Mouse (Mus musculus) stomach, postnatal 0 days (tissue): ENCODE data around the gene Zbtb46. TPM values are rescaled to one million over a fixed set of nuclear protein-coding genes. Genes with fewer than 3 reads are reported as not detected.

ENCODE experiments used
- ATAC-seq: fragments of 200-750 bp; cut with Nextera tagmentation; 2 replicates; pipeline ENCODE4 v1.8.0; 2017; ENCODE audit not compliant: low FRiP score, low TSS enrichment
- DNase-seq: peaks from one replicate; pipeline ENCODE4 v3.0.0-alpha.2; 2016; ENCODE audit warnings: low spot score
- H3K27ac ChIP-seq: fragments of 300-500 bp; sonication (generic); replicated peaks from 2 replicates; pipeline ENCODE4 v1.5.1; 2014; ENCODE audit warnings: mild to moderate bottlenecking, control low read depth
- H3K27me3 ChIP-seq: fragments of 300-500 bp; sonication (generic); 2 replicates; pipeline ENCODE4 v1.6.1; 2014; ENCODE audit warnings: low read length; ENCODE audit not compliant: control insufficient read depth, insufficient read depth
- H3K36me3 ChIP-seq: fragments of 300-500 bp; sonication (generic); 2 replicates; pipeline ENCODE4 v1.6.1; 2014; ENCODE audit warnings: low read length, mixed read lengths; ENCODE audit not compliant: control insufficient read depth, insufficient read depth
- H3K4me1 ChIP-seq: fragments of 300-500 bp; sonication (generic); replicated peaks from 2 replicates; pipeline ENCODE4 v1.6.1; 2014; ENCODE audit warnings: antibody characterized with exemption; ENCODE audit not compliant: control insufficient read depth, insufficient read depth
- H3K4me2 ChIP-seq: fragments of 300-500 bp; sonication (generic); replicated peaks from 2 replicates; pipeline ENCODE4 v1.6.1; 2014; ENCODE audit warnings: low read depth, mild to moderate bottlenecking, control low read depth, moderate library complexity
- H3K4me3 ChIP-seq: fragments of 300-500 bp; sonication (generic); 2 replicates; pipeline ENCODE4 v1.5.1; 2014; ENCODE audit warnings: low read depth, low read length, control low read depth
- H3K9ac ChIP-seq: fragments of 300-500 bp; sonication (generic); 2 replicates; pipeline ENCODE4 v1.6.1; 2014; ENCODE audit warnings: mild to moderate bottlenecking, low read length, control low read depth, mixed read lengths
- H3K9me3 ChIP-seq: fragments of 300-500 bp; sonication (generic); 2 replicates; pipeline ENCODE4 v1.6.1; 2016; ENCODE audit warnings: low read length; ENCODE audit not compliant: control insufficient read depth
- CTCF ChIP-seq: IDR thresholded peaks from 2 replicates; pipeline ENCODE4 v1.5.1; 2016; ENCODE audit warnings: antibody characterized with exemption, low read depth, mild to moderate bottlenecking, moderate library complexity
- EP300 ChIP-seq: optimal IDR thresholded peaks from 2 replicates; pipeline ENCODE3; 2016; ENCODE audit warnings: antibody characterized with exemption
- WGBS: fragments of 180-500 bp; shearing (Covaris S2); extraction: QIAGEN DNeasy Blood & Tissue Kit; methylation state at CpG from one replicate; pipeline ENCODE4 v1.1.7; 2014; 5-methylcytosine and 5-hydroxymethylcytosine counted together
- polyA plus RNA-seq: library from polyadenylated mRNA; unstranded; fragments of >200 nt; fragmentation: Nextera tagmentation; extraction: Ambion mirVana; gene quantifications from 2 replicates; pipeline ENCODE4 v1.2.1, GENCODE M21; 2015

Zbtb46 gene
- polyA plus RNA-seq, 1 experiment from 2014 or later = 2.4 TPM

DNA sequence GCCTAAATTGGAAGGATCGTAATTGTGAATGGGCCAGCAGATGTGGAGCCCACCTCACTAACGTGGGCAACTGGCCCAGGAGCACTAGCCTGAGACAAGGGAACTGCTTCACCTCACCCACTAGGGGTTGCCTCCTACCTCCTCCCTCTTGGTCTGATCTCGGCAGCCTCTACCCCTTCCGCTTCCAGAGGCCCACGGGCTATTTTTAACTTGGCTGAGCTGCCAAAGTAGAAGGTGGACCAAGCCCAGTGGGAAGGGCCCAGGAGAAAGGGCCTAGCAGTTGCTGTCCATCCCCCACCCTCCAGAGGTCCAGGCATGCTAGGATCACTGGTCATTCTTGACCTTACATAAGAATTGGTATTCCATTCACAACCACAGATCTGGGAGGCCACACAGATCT is 12.0 kb upstream of the Zbtb46 start:
- H3K9me3 ChIP-seq = no peaks in the 10 kb centered on the region
- WGBS = 34% methylated on average over 5 of the region's 5 CpGs
- TF ChIP-seq CTCF = no peak; the same call in 1 of the 2 replicates
- no peak for TF ChIP-seq EP300
- no peak overlapping the region for H3K9ac ChIP-seq
- ATAC-seq (peak; percentile 64), DNase-seq (no peak)
- no peak overlapping the region for H3K4me3 ChIP-seq
- no peak overlapping the region for H3K27ac ChIP-seq
- H3K4me1 ChIP-seq = no peaks in the 10 kb centered on the region; the same call in 1 of the 2 replicates
- H3K4me2 ChIP-seq = no peak overlapping the region
- H3K27me3 ChIP-seq = no peaks in the 10 kb centered on the region
- H3K36me3 ChIP-seq = no peaks in the 10 kb centered on the region

GRCm38 (mm10) chr2:181470285-181470684 is 11.1 kb upstream of the Zbtb46 start:
- Histone ChIP-seq H3K9me3 (no peaks in the 10 kb centered on the region), H3K4me1 (no peaks in the 10 kb centered on the region; the same call in 1 of the 2 replicates), H3K9ac (no peak overlapping the region), H3K4me2 (no peak overlapping the region), H3K27ac (no peak overlapping the region), H3K4me3 (no peak overlapping the region), H3K36me3 (no peaks in the 10 kb centered on the region), H3K27me3 (no peaks in the 10 kb centered on the region)
- ATAC-seq (no peak), DNase-seq (no peak)
- TF ChIP-seq CTCF (no peak), EP300 (no peak)
- 57% methylated on average over 2 of the region's 2 CpGs for WGBS

DNA sequence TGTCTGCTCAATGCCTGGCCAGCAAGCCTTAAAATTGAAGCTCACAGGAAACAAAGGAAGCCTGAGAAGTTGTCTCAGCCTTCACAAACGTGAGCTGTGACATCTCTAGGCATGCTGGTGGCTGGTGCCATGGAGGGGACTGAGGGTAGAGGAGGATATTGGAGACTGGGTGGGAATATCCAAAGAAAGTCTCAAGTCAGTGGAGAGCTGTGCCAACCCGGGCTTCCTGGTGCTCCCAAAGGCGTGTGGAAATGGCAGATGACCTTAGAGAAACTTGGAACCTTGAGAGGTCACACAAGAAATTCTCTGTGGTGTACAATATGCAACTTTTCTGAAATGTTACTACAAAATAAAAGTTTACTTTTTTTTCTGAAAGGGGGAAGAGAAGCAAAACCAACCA is 6.2 kb upstream of the Zbtb46 start:
- TF ChIP-seq EP300 = no peak
- no peak for TF ChIP-seq CTCF
- H3K36me3 ChIP-seq = no peaks in the 10 kb centered on the region
- DNase-seq (no peak), ATAC-seq (no peak)
- no peak overlapping the region for H3K9ac ChIP-seq
- no peaks in the 10 kb centered on the region for H3K4me1 ChIP-seq
- no peaks in the 10 kb centered on the region for H3K9me3 ChIP-seq
- H3K4me3 ChIP-seq = no peak overlapping the region
- no peaks in the 10 kb centered on the region for H3K27me3 ChIP-seq
- WGBS = 58% methylated on average over 3 of the region's 3 CpGs
- no peak overlapping the region for H3K4me2 ChIP-seq
- no peak overlapping the region for H3K27ac ChIP-seq

DNA sequence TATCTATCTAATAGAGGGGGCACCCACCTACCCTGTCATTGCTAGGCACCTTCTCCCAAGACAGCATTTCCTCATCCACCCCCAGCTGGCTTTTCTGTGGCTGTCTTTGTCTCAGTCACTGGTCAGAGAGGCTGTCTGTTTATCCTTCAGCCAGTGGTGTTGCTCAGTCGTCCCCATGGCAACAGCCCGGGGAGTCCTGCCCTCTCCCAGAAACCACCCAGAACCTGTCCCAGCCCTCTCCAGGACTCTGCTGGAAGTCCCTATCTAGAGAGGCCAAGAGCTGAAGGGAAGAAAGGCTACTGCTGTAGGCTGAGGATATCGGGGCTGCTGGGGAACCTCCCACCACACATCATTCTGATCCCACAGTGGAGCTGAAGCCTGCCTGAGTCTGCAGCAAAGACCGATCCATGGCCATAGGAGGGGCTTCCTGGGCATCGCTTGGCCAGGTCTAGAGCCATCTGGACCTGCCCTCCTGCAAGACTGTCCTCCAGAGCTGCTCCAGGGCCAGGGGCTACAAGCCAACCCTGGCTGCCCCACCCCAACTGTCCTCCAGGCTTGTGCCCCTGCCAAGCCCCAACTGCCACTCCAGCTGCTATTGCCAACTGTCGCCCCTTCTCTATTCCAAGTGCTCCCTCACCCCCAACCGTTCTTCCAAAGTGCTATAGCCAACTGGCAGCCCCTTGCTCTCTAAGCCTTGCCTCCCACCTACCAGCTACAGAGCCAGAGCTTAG is 3.9 kb upstream of the Zbtb46 start:
- no peaks in the 10 kb centered on the region for H3K27me3 ChIP-seq
- H3K4me2 ChIP-seq = no peak overlapping the region
- H3K27ac ChIP-seq = no peak overlapping the region
- H3K9ac ChIP-seq = no peak overlapping the region
- ATAC-seq (peak; percentile 55; the same call in 1 of the 2 replicates), DNase-seq (peak; percentile 70)
- no peaks in the 10 kb centered on the region for H3K36me3 ChIP-seq
- H3K9me3 ChIP-seq = no peaks in the 10 kb centered on the region
- WGBS = 38% methylated on average over 7 of the region's 7 CpGs
- no peak overlapping the region for H3K4me3 ChIP-seq
- TF ChIP-seq CTCF (no peak), EP300 (no peak)
- H3K4me1 ChIP-seq = peaks cover 6% of the 10 kb centered on the region; the same call in 1 of the 2 replicates

DNA sequence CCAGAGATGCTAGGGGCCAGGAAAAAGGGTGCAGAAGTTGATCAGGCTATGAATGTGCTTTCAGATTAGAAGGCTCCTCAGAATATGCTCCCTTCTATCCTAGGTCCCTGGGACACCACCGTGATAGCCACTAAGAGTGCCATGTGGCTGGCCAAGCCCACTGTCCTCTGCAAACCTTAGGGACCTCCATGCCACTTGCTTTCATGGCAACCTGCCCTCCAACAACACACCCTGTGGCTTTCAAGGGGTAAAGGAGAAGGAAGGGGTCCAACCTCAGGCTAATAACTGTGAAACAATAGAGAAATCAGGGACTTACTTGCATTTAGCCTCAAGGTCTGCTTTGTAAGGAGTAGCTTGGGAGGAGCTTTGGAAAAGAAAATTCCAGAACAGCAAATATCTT is 3.4 kb upstream of the Zbtb46 start:
- no peak overlapping the region for H3K4me3 ChIP-seq
- H3K27ac ChIP-seq = no peak overlapping the region
- H3K27me3 ChIP-seq = no peaks in the 10 kb centered on the region
- peaks cover 6% of the 10 kb centered on the region; the same call in 1 of the 2 replicates for H3K4me1 ChIP-seq
- TF ChIP-seq CTCF = no peak
- no peak for TF ChIP-seq EP300
- DNase-seq (no peak), ATAC-seq (no peak)
- 84% methylated on average over 1 of the region's 1 CpGs for WGBS
- H3K4me2 ChIP-seq = no peak overlapping the region
- H3K9me3 ChIP-seq = no peaks in the 10 kb centered on the region
- no peak overlapping the region for H3K9ac ChIP-seq
- no peaks in the 10 kb centered on the region for H3K36me3 ChIP-seq

DNA sequence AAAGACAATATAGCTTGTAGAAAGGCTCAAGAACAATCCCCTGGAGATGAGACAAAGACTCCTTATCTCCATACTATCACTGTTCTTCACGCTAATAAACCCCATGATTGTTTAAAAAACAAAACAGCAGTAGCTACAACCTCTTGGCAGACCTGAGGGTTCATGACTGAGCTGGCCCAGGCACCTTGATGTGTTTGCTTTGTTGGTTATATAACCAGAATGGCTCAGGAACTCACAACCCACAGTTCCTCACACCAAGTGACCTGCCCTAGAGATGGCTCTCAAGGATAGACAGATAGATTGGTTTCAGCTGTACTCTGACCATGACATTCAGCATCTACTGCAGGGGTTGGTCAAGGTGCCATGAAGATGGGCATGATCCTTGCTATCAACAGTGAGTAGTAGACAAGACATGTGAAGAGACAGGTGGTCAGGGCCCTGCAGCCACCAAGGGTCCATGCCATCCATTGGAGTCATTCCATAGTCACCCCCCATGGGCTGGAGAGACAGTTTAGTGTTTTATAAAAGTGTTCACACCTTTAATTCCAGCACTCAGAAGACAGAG is 2.4 kb upstream of the Zbtb46 start:
- Histone ChIP-seq H3K36me3 (no peaks in the 10 kb centered on the region), H3K27ac (no peak overlapping the region), H3K4me2 (no peak overlapping the region), H3K9me3 (no peaks in the 10 kb centered on the region), H3K4me1 (peaks cover 6% of the 10 kb centered on the region; the same call in 1 of the 2 replicates), H3K4me3 (no peak overlapping the region), H3K27me3 (no peaks in the 10 kb centered on the region), H3K9ac (no peak overlapping the region)
- DNase-seq = no peak
- 89% methylated on average over 1 of the region's 1 CpGs for WGBS
- TF ChIP-seq EP300 (no peak), CTCF (no peak)
- ATAC-seq = no peak
